Mouse (Mus musculus): ENCODE data around the gene Usp47. TPM values are rescaled to one million over a fixed set of nuclear protein-coding genes. Genes with fewer than 3 reads are reported as not detected.

Usp47 gene
- polyA plus RNA-seq, 1 experiment, result 28.7 TPM

DNA sequence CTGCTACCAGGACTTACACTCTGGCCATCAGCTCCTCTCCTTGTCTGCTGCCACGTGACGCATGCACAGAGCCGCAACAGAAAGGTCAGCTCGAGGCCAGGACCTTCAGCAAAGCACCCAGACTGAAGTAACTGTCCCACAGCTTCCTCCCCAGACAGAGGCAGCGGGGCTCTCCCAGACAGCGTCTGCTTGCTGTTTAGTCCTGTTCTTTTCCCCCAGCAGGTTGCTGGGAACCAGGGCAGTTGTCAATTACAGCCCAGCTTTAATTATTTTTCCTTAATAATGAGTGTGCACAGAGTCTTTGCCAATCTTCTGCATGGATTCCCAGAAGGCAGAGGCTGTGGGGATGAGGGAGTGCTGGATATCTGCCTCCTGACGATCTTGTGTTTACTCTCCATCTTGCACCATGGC, 119.8 kb downstream of the Usp47 start:
- Histone ChIP-seq H3K4me3 (no peak overlapping the region), H3K4me2 (ENCODE audit: low read depth) (no peak overlapping the region), H3K79me2 (ENCODE audit: control insufficient read depth, insufficient read depth) (no peaks in the 10 kb centered on the region), H3K27me3 (ENCODE audit: control insufficient read depth, insufficient read depth, insufficient read length) (no peaks in the 10 kb centered on the region), H3K36me3 (ENCODE audit: control insufficient read depth, insufficient read depth) (no peaks in the 10 kb centered on the region), H3ac (ENCODE audit: control insufficient read depth, insufficient read length) (no peak overlapping the region)
- TF ChIP-seq E2F4 (IDR thresholded peaks at IDR 0.05; ENCODE audit: insufficient read depth), result no peak
- no peak for TF ChIP-seq MAX (IDR thresholded peaks at IDR 0.05; ENCODE audit: low read depth)
- no peak for TF ChIP-seq TCF3 (IDR thresholded peaks at IDR 0.05; ENCODE audit: insufficient read length, low read depth)
- TF ChIP-seq MYOD1 (IDR thresholded peaks at IDR 0.05; ENCODE audit: control insufficient read depth in 1 of 3, insufficient read length in 2 of 3, low read depth in 2 of 3), result no peak
- TF ChIP-seq POLR2AphosphoS2 (IDR thresholded peaks at IDR 0.05; ENCODE audit: insufficient read length, low read depth), result no peak
- no peak for TF ChIP-seq SRF (IDR thresholded peaks at IDR 0.05; ENCODE audit: control insufficient read depth, insufficient read length, low read depth)
- TF ChIP-seq CEBPB (IDR thresholded peaks at IDR 0.05; ENCODE audit: insufficient read depth, poor library complexity, severe bottlenecking), result no peak
- no peak for TF ChIP-seq POLR2A (IDR thresholded peaks at IDR 0.05; ENCODE audit: insufficient read length, low read depth)
- TF ChIP-seq TCF12 (IDR thresholded peaks at IDR 0.05; ENCODE audit: insufficient read depth, poor library complexity, severe bottlenecking), result no peak
- TF ChIP-seq USF1 (IDR thresholded peaks at IDR 0.05; ENCODE audit: low read depth), result no peak
- TF ChIP-seq REST (IDR thresholded peaks at IDR 0.05; ENCODE audit: insufficient read depth, insufficient read length), result no peak
- TF ChIP-seq MYOG (IDR thresholded peaks at IDR 0.05; ENCODE audit: control insufficient read depth in 1 of 3, insufficient read depth in 1 of 3, insufficient read length in 2 of 3, low read depth in 2 of 3), result no peak

DNA sequence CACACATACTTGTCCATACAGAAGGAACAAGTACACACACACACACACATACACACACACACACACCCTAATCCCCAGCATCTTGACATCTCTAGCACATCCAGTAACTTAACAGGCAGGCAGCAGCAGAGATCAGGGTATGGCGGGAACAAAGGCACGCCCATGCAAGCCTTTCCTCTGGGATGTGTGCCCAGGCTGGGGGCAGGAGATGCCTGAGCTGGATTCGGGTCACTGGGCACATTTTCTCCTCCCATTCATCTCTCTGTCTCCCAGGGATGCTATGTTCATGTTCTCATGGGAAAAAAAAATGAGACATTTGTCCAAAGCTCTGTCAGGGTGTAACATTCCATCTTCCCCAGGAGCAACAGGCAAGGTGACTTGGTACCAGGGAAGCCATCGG, 120.7 kb downstream of the Usp47 start:
- no peak overlapping the region for H3K4me2 ChIP-seq (ENCODE audit: low read depth)
- TF ChIP-seq TCF12 (IDR thresholded peaks at IDR 0.05; ENCODE audit: insufficient read depth, poor library complexity, severe bottlenecking), result no peak
- TF ChIP-seq POLR2AphosphoS2 (IDR thresholded peaks at IDR 0.05; ENCODE audit: insufficient read length, low read depth), result no peak
- TF ChIP-seq USF1 (IDR thresholded peaks at IDR 0.05; ENCODE audit: low read depth), result no peak
- TF ChIP-seq CEBPB (IDR thresholded peaks at IDR 0.05; ENCODE audit: insufficient read depth, poor library complexity, severe bottlenecking), result no peak
- no peak for TF ChIP-seq MYOD1 (IDR thresholded peaks at IDR 0.05; ENCODE audit: control insufficient read depth in 1 of 3, insufficient read length in 2 of 3, low read depth in 2 of 3)
- TF ChIP-seq REST (IDR thresholded peaks at IDR 0.05; ENCODE audit: insufficient read depth, insufficient read length), result no peak
- TF ChIP-seq E2F4 (IDR thresholded peaks at IDR 0.05; ENCODE audit: insufficient read depth), result no peak
- no peak for TF ChIP-seq MAX (IDR thresholded peaks at IDR 0.05; ENCODE audit: low read depth)
- TF ChIP-seq SRF (IDR thresholded peaks at IDR 0.05; ENCODE audit: control insufficient read depth, insufficient read length, low read depth), result no peak
- no peak for TF ChIP-seq POLR2A (IDR thresholded peaks at IDR 0.05; ENCODE audit: insufficient read length, low read depth)
- no peaks in the 10 kb centered on the region for H3K36me3 ChIP-seq (ENCODE audit: control insufficient read depth, insufficient read depth)
- no peak overlapping the region for H3K4me3 ChIP-seq
- H3K27me3 ChIP-seq (ENCODE audit: control insufficient read depth, insufficient read depth, insufficient read length), result no peaks in the 10 kb centered on the region
- H3K79me2 ChIP-seq (ENCODE audit: control insufficient read depth, insufficient read depth), result no peaks in the 10 kb centered on the region
- H3ac ChIP-seq (ENCODE audit: control insufficient read depth, insufficient read length), result no peak overlapping the region

DNA sequence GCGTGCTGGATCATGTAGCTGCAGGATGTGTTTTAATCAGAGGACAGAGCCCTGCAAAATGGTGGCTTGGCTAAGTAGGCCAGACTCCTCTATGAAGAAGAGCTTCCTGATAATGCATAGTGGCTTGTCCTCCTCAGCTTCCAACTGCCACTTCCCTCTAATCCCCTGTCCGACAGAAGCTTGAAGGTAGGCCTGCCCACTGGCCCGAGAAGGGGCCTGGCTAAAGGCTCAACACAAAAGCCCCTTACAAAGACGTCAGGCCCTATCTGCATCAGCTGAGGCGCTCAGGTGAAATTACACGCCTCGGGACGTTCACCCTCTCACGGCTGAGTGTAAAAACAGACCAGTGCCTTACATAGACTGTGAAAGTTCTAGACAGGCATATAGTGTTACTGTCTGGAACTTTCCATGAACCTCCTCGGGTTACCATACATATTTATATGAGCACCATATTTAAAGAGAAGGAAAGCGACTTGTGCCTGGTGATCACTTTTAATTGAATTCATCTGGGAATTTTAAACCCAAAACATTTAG, 121.4 kb downstream of the Usp47 start:
- Histone ChIP-seq H3K4me2 (ENCODE audit: low read depth) (no peak overlapping the region), H3K4me3 (no peak overlapping the region), H3K79me2 (ENCODE audit: control insufficient read depth, insufficient read depth) (no peaks in the 10 kb centered on the region), H3K36me3 (ENCODE audit: control insufficient read depth, insufficient read depth) (no peaks in the 10 kb centered on the region), H3K27me3 (ENCODE audit: control insufficient read depth, insufficient read depth, insufficient read length) (no peaks in the 10 kb centered on the region), H3ac (ENCODE audit: control insufficient read depth, insufficient read length) (no peak overlapping the region)
- TF ChIP-seq POLR2A (IDR thresholded peaks at IDR 0.05; ENCODE audit: insufficient read length, low read depth), result no peak
- TF ChIP-seq SRF (IDR thresholded peaks at IDR 0.05; ENCODE audit: control insufficient read depth, insufficient read length, low read depth), result no peak
- no peak for TF ChIP-seq TCF12 (IDR thresholded peaks at IDR 0.05; ENCODE audit: insufficient read depth, poor library complexity, severe bottlenecking)
- TF ChIP-seq E2F4 (IDR thresholded peaks at IDR 0.05; ENCODE audit: insufficient read depth), result no peak
- no peak for TF ChIP-seq CEBPB (IDR thresholded peaks at IDR 0.05; ENCODE audit: insufficient read depth, poor library complexity, severe bottlenecking)

DNA sequence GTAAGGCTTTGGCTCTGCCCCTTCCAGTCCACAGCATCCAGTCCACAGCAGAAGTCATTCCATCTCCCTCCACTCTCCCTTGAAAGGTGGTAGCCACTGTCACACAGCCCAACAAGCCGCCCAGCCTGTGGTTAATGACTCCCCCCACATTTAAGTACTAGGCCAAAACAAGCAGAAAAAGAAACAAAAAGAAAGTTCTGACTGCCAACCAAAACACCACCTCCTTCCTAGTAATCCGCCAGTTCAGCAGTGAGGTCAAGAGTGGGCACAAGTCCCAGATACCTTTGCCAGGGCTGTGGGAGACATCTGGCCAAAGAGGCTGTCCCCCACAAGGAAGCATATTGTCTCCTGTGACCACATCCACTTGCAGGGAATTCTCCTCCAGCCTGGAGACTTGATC, 124.7 kb downstream of the Usp47 start:
- TF ChIP-seq REST (IDR thresholded peaks at IDR 0.05; ENCODE audit: insufficient read depth, insufficient read length), result no peak
- TF ChIP-seq POLR2A (IDR thresholded peaks at IDR 0.05; ENCODE audit: insufficient read length, low read depth), result no peak
- no peak for TF ChIP-seq MAX (IDR thresholded peaks at IDR 0.05; ENCODE audit: low read depth)
- TF ChIP-seq POLR2AphosphoS2 (IDR thresholded peaks at IDR 0.05; ENCODE audit: insufficient read length, low read depth), result no peak
- TF ChIP-seq TCF3 (IDR thresholded peaks at IDR 0.05; ENCODE audit: insufficient read length, low read depth), result no peak
- no peak for TF ChIP-seq MYOG (IDR thresholded peaks at IDR 0.05; ENCODE audit: control insufficient read depth in 1 of 3, insufficient read depth in 1 of 3, insufficient read length in 2 of 3, low read depth in 2 of 3)
- no peak for TF ChIP-seq TCF12 (IDR thresholded peaks at IDR 0.05; ENCODE audit: insufficient read depth, poor library complexity, severe bottlenecking)
- TF ChIP-seq MYOD1 (IDR thresholded peaks at IDR 0.05; ENCODE audit: control insufficient read depth in 1 of 3, insufficient read length in 2 of 3, low read depth in 2 of 3), result no peak
- no peak for TF ChIP-seq SRF (IDR thresholded peaks at IDR 0.05; ENCODE audit: control insufficient read depth, insufficient read length, low read depth)
- TF ChIP-seq CEBPB (IDR thresholded peaks at IDR 0.05; ENCODE audit: insufficient read depth, poor library complexity, severe bottlenecking), result no peak
- no peak for TF ChIP-seq USF1 (IDR thresholded peaks at IDR 0.05; ENCODE audit: low read depth)
- TF ChIP-seq E2F4 (IDR thresholded peaks at IDR 0.05; ENCODE audit: insufficient read depth), result no peak
- H3K27me3 ChIP-seq (ENCODE audit: control insufficient read depth, insufficient read depth, insufficient read length), result no peaks in the 10 kb centered on the region
- H3K36me3 ChIP-seq (ENCODE audit: control insufficient read depth, insufficient read depth), result no peaks in the 10 kb centered on the region
- H3K4me3 ChIP-seq, result no peak overlapping the region
- H3K79me2 ChIP-seq (ENCODE audit: control insufficient read depth, insufficient read depth), result no peaks in the 10 kb centered on the region
- no peak overlapping the region for H3ac ChIP-seq (ENCODE audit: control insufficient read depth, insufficient read length)
- H3K4me2 ChIP-seq (ENCODE audit: low read depth), result peak overlapping the region; percentile 42

DNA sequence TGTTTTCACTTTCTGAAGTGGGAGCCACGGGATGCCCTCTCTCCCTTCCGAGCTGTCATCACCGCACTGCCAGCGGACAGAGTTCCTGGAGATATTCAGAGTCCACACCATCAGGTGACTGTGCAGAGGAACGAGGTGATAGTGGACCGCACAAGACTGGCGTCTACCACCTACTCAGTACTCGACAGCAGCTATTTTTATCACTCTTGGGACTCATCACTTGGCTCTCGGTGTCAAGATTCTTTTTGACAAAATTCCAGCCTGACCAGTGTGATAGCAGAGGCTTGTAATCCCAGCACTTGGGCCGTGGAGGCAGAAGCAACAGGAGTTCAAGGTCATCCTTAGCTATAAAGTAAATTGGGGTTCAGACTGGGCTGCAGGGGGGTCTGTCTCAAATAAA, 125.8 kb downstream of the Usp47 start:
- Histone ChIP-seq H3K4me3 (no peak overlapping the region), H3ac (ENCODE audit: control insufficient read depth, insufficient read length) (no peak overlapping the region), H3K4me2 (ENCODE audit: low read depth) (no peak overlapping the region), H3K79me2 (ENCODE audit: control insufficient read depth, insufficient read depth) (no peaks in the 10 kb centered on the region), H3K27me3 (ENCODE audit: control insufficient read depth, insufficient read depth, insufficient read length) (no peaks in the 10 kb centered on the region), H3K36me3 (ENCODE audit: control insufficient read depth, insufficient read depth) (no peaks in the 10 kb centered on the region)
- TF ChIP-seq USF1 (IDR thresholded peaks at IDR 0.05; ENCODE audit: low read depth), result no peak
- no peak for TF ChIP-seq POLR2A (IDR thresholded peaks at IDR 0.05; ENCODE audit: insufficient read length, low read depth)
- TF ChIP-seq SRF (IDR thresholded peaks at IDR 0.05; ENCODE audit: control insufficient read depth, insufficient read length, low read depth), result no peak
- TF ChIP-seq MYOG (IDR thresholded peaks at IDR 0.05; ENCODE audit: control insufficient read depth in 1 of 3, insufficient read depth in 1 of 3, insufficient read length in 2 of 3, low read depth in 2 of 3), result no peak
- TF ChIP-seq CEBPB (IDR thresholded peaks at IDR 0.05; ENCODE audit: insufficient read depth, poor library complexity, severe bottlenecking), result no peak
- no peak for TF ChIP-seq TCF3 (IDR thresholded peaks at IDR 0.05; ENCODE audit: insufficient read length, low read depth)
- no peak for TF ChIP-seq TCF12 (IDR thresholded peaks at IDR 0.05; ENCODE audit: insufficient read depth, poor library complexity, severe bottlenecking)
- no peak for TF ChIP-seq POLR2AphosphoS2 (IDR thresholded peaks at IDR 0.05; ENCODE audit: insufficient read length, low read depth)
- TF ChIP-seq MAX (IDR thresholded peaks at IDR 0.05; ENCODE audit: low read depth), result no peak
- TF ChIP-seq REST (IDR thresholded peaks at IDR 0.05; ENCODE audit: insufficient read depth, insufficient read length), result no peak
- no peak for TF ChIP-seq E2F4 (IDR thresholded peaks at IDR 0.05; ENCODE audit: insufficient read depth)
- TF ChIP-seq MYOD1 (IDR thresholded peaks at IDR 0.05; ENCODE audit: control insufficient read depth in 1 of 3, insufficient read length in 2 of 3, low read depth in 2 of 3), result no peak
